Mouse (Mus musculus) intestine, embryonic 16.5 days (tissue): ENCODE measurements around the gene A630001G21Rik. TPM values are rescaled to one million over a fixed set of nuclear protein-coding genes. Genes with fewer than 3 reads are reported as not detected.

Source experiments
- ATAC-seq: fragments of 200-750 bp; cut with Nextera tagmentation; 2 replicates; pipeline ENCODE4 v1.8.0; 2017; ENCODE audit warnings: moderate TSS enrichment, moderate library complexity
- H3K27ac ChIP-seq: fragments of 300-500 bp; sonication (generic); 2 replicates; pipeline ENCODE4 v1.5.1; 2014; ENCODE audit warnings: mild to moderate bottlenecking, low read length
- H3K27me3 ChIP-seq: fragments of 300-500 bp; sonication (generic); replicated peaks from 2 replicates; pipeline ENCODE4 v1.6.1; 2014; ENCODE audit warnings: low read length, control low read depth, mixed read lengths; ENCODE audit not compliant: control insufficient read depth, insufficient read depth
- H3K36me3 ChIP-seq: fragments of 300-500 bp; sonication (generic); 2 replicates; pipeline ENCODE4 v1.6.1; 2014; ENCODE audit warnings: low read length, control low read depth; ENCODE audit not compliant: control insufficient read depth, insufficient read depth
- H3K4me1 ChIP-seq: fragments of 300-500 bp; sonication (generic); 2 replicates; pipeline ENCODE4 v1.6.1; 2014; ENCODE audit warnings: low read length, control low read depth, mixed read lengths; ENCODE audit not compliant: control insufficient read depth, insufficient read depth
- H3K4me2 ChIP-seq: fragments of 300-500 bp; sonication (generic); 2 replicates; pipeline ENCODE4 v1.6.1; 2014; ENCODE audit warnings: low read depth, low read length, control low read depth
- H3K4me3 ChIP-seq: fragments of 300-500 bp; sonication (generic); 2 replicates; pipeline ENCODE4 v1.5.1; 2014; ENCODE audit warnings: mild to moderate bottlenecking, low read length
- H3K9ac ChIP-seq: fragments of 300-500 bp; sonication (generic); 2 replicates; pipeline ENCODE4 v1.6.1; 2014; ENCODE audit warnings: low read depth, low read length
- H3K9me3 ChIP-seq: fragments of 300-500 bp; sonication (generic); 2 replicates; pipeline ENCODE4 v1.6.1; 2016; ENCODE audit warnings: low read length, control low read depth; ENCODE audit not compliant: control insufficient read depth
- WGBS: fragments of 180-500 bp; shearing (Covaris S2); extraction: QIAGEN DNeasy Blood & Tissue Kit; methylation state at CpG from one replicate; pipeline ENCODE4 v1.1.7; 2014; 5-methylcytosine and 5-hydroxymethylcytosine counted together
- polyA plus RNA-seq: library from polyadenylated mRNA; unstranded; fragments of >200 nt; fragmentation: Nextera tagmentation; extraction: Ambion mirVana; gene quantifications from 2 replicates; pipeline ENCODE4 v1.2.1, GENCODE M21; 2015

A630001G21Rik gene
- polyA plus RNA-seq, 1 experiment from 2014 or later, result 1.3 TPM

GRCm38 (mm10) chr1:85779428-85780180, 1.2 kb upstream of the A630001G21Rik start:
- ATAC-seq, result 0 out of 2 replicates have a peak, but pooled peaks have one; percentile 26
- no peaks in the 10 kb centered on the region for H3K9me3 ChIP-seq
- H3K4me1 ChIP-seq, result no peaks in the 10 kb centered on the region
- H3K27me3 ChIP-seq, result no peaks in the 10 kb centered on the region
- H3K36me3 ChIP-seq, result no peaks in the 10 kb centered on the region
- no peak overlapping the region for H3K4me3 ChIP-seq
- H3K9ac ChIP-seq, result no peak overlapping the region
- WGBS, result 70% methylated on average over 4 of the region's 4 CpGs
- no peak overlapping the region for H3K27ac ChIP-seq
- no peak overlapping the region for H3K4me2 ChIP-seq

GRCm38 (mm10) chr1:85779012-85779411, 569 bp upstream of the A630001G21Rik start:
- Histone ChIP-seq H3K27me3 (no peaks in the 10 kb centered on the region), H3K27ac (no peak overlapping the region), H3K36me3 (no peaks in the 10 kb centered on the region), H3K4me2 (no peak overlapping the region), H3K4me3 (no peak overlapping the region), H3K4me1 (no peaks in the 10 kb centered on the region), H3K9me3 (no peaks in the 10 kb centered on the region), H3K9ac (no peak overlapping the region)
- WGBS, result 64% methylated on average over 3 of the region's 3 CpGs
- no peak for ATAC-seq

- Histone ChIP-seq H3K4me3 (no peak overlapping the region), H3K4me2 (no peak overlapping the region), H3K9ac (no peak overlapping the region), H3K27me3 (no peaks in the 10 kb centered on the region), H3K4me1 (no peaks in the 10 kb centered on the region), H3K9me3 (no peaks in the 10 kb centered on the region), H3K27ac (no peak overlapping the region), H3K36me3 (no peaks in the 10 kb centered on the region)
- 43% methylated on average over 10 of the region's 10 CpGs for WGBS
- no peak for ATAC-seq
Observed at GRCm38 (mm10) chr1:85776154-85776553, 2.3 kb downstream of the A630001G21Rik start.

- Histone ChIP-seq H3K9me3 (no peaks in the 10 kb centered on the region), H3K9ac (no peak overlapping the region), H3K4me3 (no peak overlapping the region), H3K27me3 (no peaks in the 10 kb centered on the region), H3K27ac (no peak overlapping the region), H3K4me1 (no peaks in the 10 kb centered on the region), H3K4me2 (no peak overlapping the region), H3K36me3 (no peaks in the 10 kb centered on the region)
- WGBS, result 79% methylated on average over 7 of the region's 7 CpGs
- ATAC-seq, result no peak
Observed at GRCm38 (mm10) chr1:85775136-85775535, 3.3 kb downstream of the A630001G21Rik start.

- ATAC-seq, result no peak
- Histone ChIP-seq H3K4me1 (no peaks in the 10 kb centered on the region), H3K9ac (no peak overlapping the region), H3K9me3 (no peaks in the 10 kb centered on the region), H3K36me3 (no peaks in the 10 kb centered on the region), H3K27me3 (no peaks in the 10 kb centered on the region), H3K4me3 (no peak overlapping the region), H3K4me2 (no peak overlapping the region), H3K27ac (no peak overlapping the region)
- WGBS, result 74% methylated on average over 3 of the region's 3 CpGs
Observed at GRCm38 (mm10) chr1:85771976-85772375, 6.5 kb downstream of the A630001G21Rik start.

GRCm38 (mm10) chr1:85767754-85768153, 10.7 kb downstream of the A630001G21Rik start:
- Histone ChIP-seq H3K9ac (no peak overlapping the region), H3K36me3 (no peaks in the 10 kb centered on the region), H3K4me1 (no peaks in the 10 kb centered on the region), H3K27ac (no peak overlapping the region), H3K27me3 (no peaks in the 10 kb centered on the region), H3K4me3 (no peak overlapping the region), H3K9me3 (no peaks in the 10 kb centered on the region), H3K4me2 (no peak overlapping the region)
- ATAC-seq, result no peak
- WGBS, result 27% methylated on average over 1 of the region's 1 CpGs

- Histone ChIP-seq H3K27ac (no peak overlapping the region), H3K4me1 (no peaks in the 10 kb centered on the region), H3K9me3 (no peaks in the 10 kb centered on the region), H3K9ac (no peak overlapping the region), H3K4me3 (no peak overlapping the region), H3K27me3 (no peaks in the 10 kb centered on the region), H3K36me3 (no peaks in the 10 kb centered on the region), H3K4me2 (no peak overlapping the region)
- ATAC-seq, result no peak
- 75% methylated on average over 3 of the region's 3 CpGs for WGBS
Observed at GRCm38 (mm10) chr1:85766120-85766519, 12.3 kb downstream of the A630001G21Rik start.

GRCm38 (mm10) chr1:85764291-85764690, 14.2 kb downstream of the A630001G21Rik start:
- Histone ChIP-seq H3K9ac (no peak overlapping the region), H3K9me3 (no peaks in the 10 kb centered on the region), H3K4me1 (no peaks in the 10 kb centered on the region), H3K4me3 (no peak overlapping the region), H3K27ac (no peak overlapping the region), H3K27me3 (no peaks in the 10 kb centered on the region), H3K4me2 (no peak overlapping the region), H3K36me3 (no peaks in the 10 kb centered on the region)
- ATAC-seq, result no peak
- WGBS, result 74% methylated on average over 4 of the region's 4 CpGs

GRCm38 (mm10) chr1:85763386-85763785, 15.1 kb downstream of the A630001G21Rik start:
- no peak for ATAC-seq
- WGBS, result 82% methylated on average over 6 of the region's 6 CpGs
- no peak overlapping the region for H3K27ac ChIP-seq
- H3K4me2 ChIP-seq, result no peak overlapping the region
- no peaks in the 10 kb centered on the region for H3K27me3 ChIP-seq
- H3K36me3 ChIP-seq, result no peaks in the 10 kb centered on the region
- H3K4me3 ChIP-seq, result no peak overlapping the region
- no peaks in the 10 kb centered on the region for H3K9me3 ChIP-seq
- H3K9ac ChIP-seq, result no peak overlapping the region
- no peaks in the 10 kb centered on the region for H3K4me1 ChIP-seq

- Histone ChIP-seq H3K4me2 (no peak overlapping the region), H3K4me1 (no peaks in the 10 kb centered on the region), H3K36me3 (no peaks in the 10 kb centered on the region), H3K9me3 (no peaks in the 10 kb centered on the region), H3K27ac (no peak overlapping the region), H3K9ac (no peak overlapping the region), H3K27me3 (no peaks in the 10 kb centered on the region), H3K4me3 (no peak overlapping the region)
- ATAC-seq, result no peak
- whole genome bisulfite sequencing, result 90% methylated on average over 4 of the region's 4 CpGs
Observed at GRCm38 (mm10) chr1:85761665-85762064, 16.8 kb downstream of the A630001G21Rik start.
